Mouse (Mus musculus) heart, postnatal 0 days (tissue): ENCODE results near the gene Phc2. TPM values are rescaled to one million over a fixed set of nuclear protein-coding genes. Genes with fewer than 3 reads are reported as not detected.
A peak's percentile ranks its signal among the peaks of the same experiment; 100 is the strongest.

Source experiments
- ATAC-seq: fragments of 200-750 bp; cut with Nextera tagmentation; 2 replicates; pipeline ENCODE4 v1.8.0; 2017; ENCODE audit warnings: low read depth, moderate number of reproducible peaks, moderate library complexity; ENCODE audit not compliant: insufficient read depth
- DNase-seq: peaks from one replicate; pipeline ENCODE4 v3.0.0-alpha.2; 2016; ENCODE audit warnings: low spot score
- H3K27ac ChIP-seq: fragments of 300-500 bp; sonication (generic); 2 replicates; pipeline ENCODE4 v1.5.1; 2014; ENCODE audit warnings: low read depth, mild to moderate bottlenecking
- H3K27me3 ChIP-seq: fragments of 300-500 bp; sonication (generic); 2 replicates; pipeline ENCODE4 v1.6.1; 2014; ENCODE audit warnings: low read length, mixed read lengths; ENCODE audit not compliant: control insufficient read depth, insufficient read depth
- H3K36me3 ChIP-seq: fragments of 300-500 bp; sonication (generic); replicated peaks from 2 replicates; pipeline ENCODE4 v1.6.1; 2014; ENCODE audit warnings: low read length, mixed read lengths; ENCODE audit not compliant: control insufficient read depth, insufficient read depth
- H3K4me1 ChIP-seq: fragments of 300-500 bp; sonication (generic); 2 replicates; pipeline ENCODE4 v1.6.1; 2014; ENCODE audit warnings: antibody characterized with exemption; ENCODE audit not compliant: control insufficient read depth, insufficient read depth
- H3K4me2 ChIP-seq: fragments of 300-500 bp; sonication (generic); 2 replicates; pipeline ENCODE4 v1.6.1; 2014; ENCODE audit warnings: low read depth, mild to moderate bottlenecking, low read length, moderate library complexity
- H3K4me3 ChIP-seq: fragments of 300-500 bp; sonication (generic); 2 replicates; pipeline ENCODE4 v1.5.1; 2014; ENCODE audit warnings: low read depth, low read length
- H3K9ac ChIP-seq: fragments of 300-500 bp; sonication (generic); replicated peaks from 2 replicates; pipeline ENCODE4 v1.6.1; 2014; ENCODE audit warnings: low read depth, low read length, mixed read lengths
- H3K9me3 ChIP-seq: fragments of 300-500 bp; sonication (generic); replicated peaks from 2 replicates; pipeline ENCODE4 v1.6.1; 2016; ENCODE audit warnings: low read length; ENCODE audit not compliant: control insufficient read depth
- CTCF ChIP-seq: IDR thresholded peaks from 2 replicates; pipeline ENCODE4 v1.5.1; 2016; ENCODE audit warnings: antibody characterized with exemption, control low read depth, low read depth
- EP300 ChIP-seq: IDR thresholded peaks from 2 replicates; pipeline ENCODE4 v1.6.1; 2016; ENCODE audit warnings: antibody characterized with exemption, low read depth
- WGBS: fragments of 180-500 bp; shearing (Covaris S2); extraction: QIAGEN DNeasy Blood & Tissue Kit; methylation state at CpG from one replicate; pipeline ENCODE4 v1.1.7; 2014; 5-methylcytosine and 5-hydroxymethylcytosine counted together
- polyA plus RNA-seq: library from polyadenylated mRNA; unstranded; fragments of >200 nt; fragmentation: Nextera tagmentation; extraction: Ambion mirVana; gene quantifications from 2 replicates; pipeline ENCODE4 v1.2.1, GENCODE M21; 2015
- total RNA-seq: library from RNA; depleted of rRNA; stranded (reverse); fragments of >200 nt; gene quantifications from 2 replicates; pipeline ENCODE4 v1.2.3, GENCODE M21; 2014; ENCODE audit warnings: low replicate concordance

The Phc2 gene
- total and polyA plus RNA-seq, 2 experiments from 2014 or later: 22.0 to 47.7 TPM

GRCm38 (mm10) chr4:128709061-128709780, 54.7 kb downstream of the Phc2 start:
- no peak overlapping the region for H3K27ac ChIP-seq
- no peak overlapping the region for H3K9ac ChIP-seq
- 0 out of 2 replicates have a peak, but pooled peaks cover 3% of the 10 kb centered on the region for H3K4me1 ChIP-seq
- ATAC-seq (no peak), DNase-seq (no peak)
- H3K27me3 ChIP-seq: peaks cover 35% of the 10 kb centered on the region
- H3K9me3 ChIP-seq: no peaks in the 10 kb centered on the region
- no peaks in the 10 kb centered on the region for H3K36me3 ChIP-seq
- no peak overlapping the region for H3K4me2 ChIP-seq
- no peak for TF ChIP-seq EP300
- TF ChIP-seq CTCF: no peak
- no peak overlapping the region for H3K4me3 ChIP-seq
- WGBS: 64% methylated on average over 15 of the region's 15 CpGs

DNA sequence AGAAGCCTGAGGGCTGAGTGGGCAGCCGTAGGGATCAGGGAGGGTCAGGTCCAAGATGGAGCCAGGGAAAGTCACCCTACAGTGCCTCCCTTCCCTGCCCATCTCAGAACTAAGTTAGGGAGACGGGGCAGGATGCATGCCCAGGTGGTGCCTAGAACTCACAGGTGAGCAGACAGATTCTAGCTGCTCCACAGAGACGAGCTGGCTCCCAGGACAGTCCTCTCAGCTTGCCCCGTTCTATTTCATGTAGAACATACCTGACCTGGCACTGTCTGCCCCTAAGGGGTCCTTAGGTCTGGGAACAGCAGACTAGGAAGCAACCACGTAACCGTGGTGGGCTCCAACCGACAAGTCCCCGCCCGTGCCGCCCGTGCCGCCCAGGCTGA, 55.3 kb downstream of the Phc2 start:
- H3K27me3 ChIP-seq: peaks cover 34% of the 10 kb centered on the region
- H3K4me1 ChIP-seq: 0 out of 2 replicates have a peak, but pooled peaks cover 3% of the 10 kb centered on the region
- WGBS: 90% methylated on average over 12 of the region's 12 CpGs
- H3K4me3 ChIP-seq: no peak overlapping the region
- no peak for ATAC-seq
- no peaks in the 10 kb centered on the region for H3K36me3 ChIP-seq
- H3K27ac ChIP-seq: no peak overlapping the region
- H3K9ac ChIP-seq: no peak overlapping the region
- no peak for DNase-seq
- no peaks in the 10 kb centered on the region for H3K9me3 ChIP-seq
- H3K4me2 ChIP-seq: no peak overlapping the region
- TF ChIP-seq EP300: no peak
- TF ChIP-seq CTCF: no peak

DNA sequence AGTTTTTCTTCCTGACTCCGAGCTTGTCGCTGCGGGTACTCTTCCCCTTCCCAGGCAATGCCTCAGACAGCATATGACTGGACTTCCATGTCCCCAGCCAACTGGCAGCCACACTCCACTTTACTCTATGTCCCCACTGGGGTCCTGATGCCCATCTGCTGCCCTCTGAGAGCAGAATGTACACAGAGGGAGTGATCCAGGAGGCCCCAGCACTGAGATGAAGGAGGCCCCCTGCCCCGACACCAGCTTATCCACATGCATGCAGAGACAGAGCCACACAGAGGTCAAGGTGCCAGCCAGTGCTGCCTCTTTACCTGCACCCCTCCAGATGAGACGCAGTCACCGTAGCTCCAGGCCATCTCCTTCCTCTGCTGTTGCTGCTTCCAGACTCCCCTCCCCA, 55.8 kb downstream of the Phc2 start:
- ATAC-seq (no peak), DNase-seq (no peak)
- no peak overlapping the region for H3K4me3 ChIP-seq
- peaks cover 34% of the 10 kb centered on the region for H3K27me3 ChIP-seq
- 90% methylated on average over 6 of the region's 6 CpGs for WGBS
- TF ChIP-seq CTCF (no peak), EP300 (no peak)
- no peak overlapping the region for H3K27ac ChIP-seq
- no peaks in the 10 kb centered on the region for H3K9me3 ChIP-seq
- H3K9ac ChIP-seq: no peak overlapping the region
- H3K4me1 ChIP-seq: peaks cover 4% of the 10 kb centered on the region; the same call in 1 of the 2 replicates
- no peak overlapping the region for H3K4me2 ChIP-seq
- no peaks in the 10 kb centered on the region for H3K36me3 ChIP-seq

GRCm38 (mm10) chr4:128710800-128711199, 56.3 kb downstream of the Phc2 start:
- Histone ChIP-seq H3K4me3 (no peak overlapping the region), H3K27ac (no peak overlapping the region)
- no peak for DNase-seq

DNA sequence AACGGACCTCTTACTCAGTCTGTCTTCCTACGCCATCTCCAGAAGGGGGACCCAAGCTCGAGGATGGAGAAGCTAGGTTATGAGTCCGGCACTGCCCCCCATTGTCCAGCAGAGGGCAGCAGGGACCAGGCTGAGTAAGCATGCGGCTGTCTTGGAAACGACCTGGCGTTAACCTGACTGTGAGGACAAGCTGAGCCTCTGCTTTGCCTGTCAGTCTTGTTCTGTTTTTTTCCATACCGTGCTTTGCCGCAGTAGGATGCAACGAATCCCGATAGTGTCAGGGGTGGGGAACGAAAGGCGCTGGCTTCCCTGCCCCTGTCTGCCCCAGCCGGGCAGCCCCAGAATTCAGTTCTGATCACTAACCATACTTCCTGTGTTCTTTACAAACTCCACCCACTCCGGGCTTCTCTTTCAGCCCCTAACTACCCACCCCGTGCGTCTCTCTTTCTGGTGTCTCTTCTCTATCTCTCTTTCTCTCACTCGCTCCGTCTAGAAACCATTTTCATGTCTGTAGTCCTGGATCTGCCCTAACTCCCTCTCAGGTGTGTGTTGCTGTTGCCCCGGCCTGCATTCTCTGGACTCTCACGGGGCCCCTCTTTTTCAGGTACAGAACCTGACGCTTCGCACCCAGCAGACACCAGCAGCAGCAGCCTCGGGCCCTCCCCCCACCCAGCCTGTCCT, 57.1 kb downstream of the Phc2 start:
- peak overlapping the region; percentile 29 for H3K4me3 ChIP-seq
- DNase-seq (peak; percentile 91), ATAC-seq (peak; percentile 80)
- H3K9me3 ChIP-seq: no peaks in the 10 kb centered on the region
- peak overlapping the region; percentile 55 for H3K4me2 ChIP-seq
- peaks cover 34% of the 10 kb centered on the region for H3K27me3 ChIP-seq
- WGBS: 9% methylated on average over 24 of the region's 24 CpGs
- no peak for TF ChIP-seq EP300
- peak; percentile 100 for TF ChIP-seq CTCF
- H3K27ac ChIP-seq: no peak overlapping the region
- peaks cover 10% of the 10 kb centered on the region; the same call in 1 of the 2 replicates for H3K4me1 ChIP-seq
- H3K9ac ChIP-seq: no peak overlapping the region
- no peaks in the 10 kb centered on the region for H3K36me3 ChIP-seq

More at GRCm38 (mm10) chr4:128710800-128711199, 56.3 kb downstream of the Phc2 start:
- no peak for ATAC-seq
- TF ChIP-seq CTCF (no peak), EP300 (no peak)
- 65% methylated on average over 9 of the region's 9 CpGs for WGBS
- no peak overlapping the region for H3K4me2 ChIP-seq
- no peak overlapping the region for H3K9ac ChIP-seq
- no peaks in the 10 kb centered on the region for H3K9me3 ChIP-seq
- no peaks in the 10 kb centered on the region for H3K36me3 ChIP-seq
- peaks cover 34% of the 10 kb centered on the region for H3K27me3 ChIP-seq
- H3K4me1 ChIP-seq: peaks cover 9% of the 10 kb centered on the region; the same call in 1 of the 2 replicates
